Mouse (Mus musculus) monocyte, adult 2 months (primary cell): ENCODE measurements around the gene 1700024B05Rik.
"Not testable (repeated sequence)": the region's sequence is repeated elsewhere in the genome, so short reads cannot be mapped to it uniquely, and the experiment has no call there.

Experiments
- DNase-seq, 2 experiments: peaks; one replicate each; pipeline ENCODE4 v3.0.0; 2022; ENCODE audit warnings: low spot score in 2 of 2, low read depth in 1 of 2

Gene 1700024B05Rik

GRCm38 (mm10) chr14:41943695-41944094 is at the start of gene 1700024B05Rik:
1700024B05Rik (plus strand) TSS chr14:41943995.
- not testable (repeated sequence) for DNase-seq

GRCm38 (mm10) chr14:41907190-41907589 is 36.6 kb upstream of the 1700024B05Rik start, which contains the start of gene Gm7980:
Gm7980 (minus strand) TSS chr14:41907290.
- not testable (repeated sequence) for DNase-seq

- DNase-seq, result not testable (repeated sequence)
These were observed 19.1 kb upstream of the 1700024B05Rik start, which contains the start of gene 1700049E17Rik1 for GRCm38 (mm10) chr14:41924649-41925048. 1700049E17Rik1 (plus strand) TSS chr14:41924949.

- not testable (repeated sequence) for DNase-seq
These were observed 20.3 kb downstream of the 1700024B05Rik start for GRCm38 (mm10) chr14:41964095-41964494.

GRCm38 (mm10) chr14:41967827-41968226 is 24.0 kb downstream of the 1700024B05Rik start, which contains the start of gene Gm6401:
Gm6401 (minus strand) TSS chr14:41967927.
- DNase-seq, result not testable (repeated sequence)

- DNase-seq, result not testable (repeated sequence)
These were observed 24.8 kb downstream of the 1700024B05Rik start for GRCm38 (mm10) chr14:41968596-41968995.

- not testable (repeated sequence) for DNase-seq
These were observed 39.4 kb downstream of the 1700024B05Rik start, which contains the start of gene Gm3543 for GRCm38 (mm10) chr14:41983225-41983624. Gm3543 (minus strand) TSS chr14:41983325.
